Mouse (Mus musculus): ENCODE results near the gene Fjx1. TPM values are rescaled to one million over a fixed set of nuclear protein-coding genes. Genes with fewer than 3 reads are reported as not detected.

Fjx1 gene
- polyA plus RNA-seq (2014; fragmentation: Illumina TruSeq; extraction: RNeasy Lipid Tissue Mini Kit (QIAGEN cat#74804); ENCODE audit: low read depth, low replicate concordance): 0.52 TPM

DNA sequence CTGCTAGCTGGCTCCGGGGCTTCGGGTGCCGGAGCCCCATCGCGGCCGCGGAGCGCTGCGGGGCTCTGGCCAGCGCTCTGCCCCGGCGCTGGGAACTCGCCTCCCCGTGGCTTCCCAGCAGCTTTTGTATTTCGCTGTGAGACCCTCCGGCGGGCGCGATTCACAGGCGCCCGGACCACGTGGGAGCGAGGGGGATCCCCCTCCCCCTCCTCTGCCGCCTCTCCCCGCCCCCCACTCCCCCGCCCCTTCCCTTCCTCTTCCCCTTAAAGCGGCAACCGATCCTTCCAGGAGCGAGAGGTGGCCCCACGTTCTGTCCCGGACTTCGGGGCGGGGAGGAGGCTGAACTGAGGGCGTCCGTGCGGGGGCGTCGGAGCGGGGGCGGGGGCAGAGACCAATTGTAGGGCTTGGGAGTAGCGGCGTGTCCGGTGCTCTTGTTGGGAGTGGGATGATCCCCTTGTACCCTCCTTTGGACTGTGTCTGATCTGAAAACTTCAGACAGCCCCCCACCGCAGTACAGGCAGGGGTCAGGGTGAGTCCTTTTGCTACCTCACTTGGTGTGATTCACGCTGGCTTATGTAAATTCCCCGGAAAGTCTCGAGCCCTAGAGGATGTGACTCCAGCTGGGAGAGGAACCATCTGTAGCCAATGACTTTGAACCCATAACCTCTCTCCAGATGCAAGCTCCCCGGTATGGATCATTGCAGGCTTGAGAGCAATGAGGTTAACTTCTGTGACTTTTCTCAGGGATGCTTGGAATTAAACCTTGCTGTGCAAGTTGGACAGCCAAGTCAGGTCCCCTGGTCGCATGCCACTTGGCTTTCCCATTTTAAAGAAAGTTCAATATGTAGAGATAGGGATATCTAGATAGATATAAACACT, at the start of gene Fjx1:
Gene Fjx1 (minus strand): TSS at position 829 of the 879 bp plus-strand sequence.

DNA sequence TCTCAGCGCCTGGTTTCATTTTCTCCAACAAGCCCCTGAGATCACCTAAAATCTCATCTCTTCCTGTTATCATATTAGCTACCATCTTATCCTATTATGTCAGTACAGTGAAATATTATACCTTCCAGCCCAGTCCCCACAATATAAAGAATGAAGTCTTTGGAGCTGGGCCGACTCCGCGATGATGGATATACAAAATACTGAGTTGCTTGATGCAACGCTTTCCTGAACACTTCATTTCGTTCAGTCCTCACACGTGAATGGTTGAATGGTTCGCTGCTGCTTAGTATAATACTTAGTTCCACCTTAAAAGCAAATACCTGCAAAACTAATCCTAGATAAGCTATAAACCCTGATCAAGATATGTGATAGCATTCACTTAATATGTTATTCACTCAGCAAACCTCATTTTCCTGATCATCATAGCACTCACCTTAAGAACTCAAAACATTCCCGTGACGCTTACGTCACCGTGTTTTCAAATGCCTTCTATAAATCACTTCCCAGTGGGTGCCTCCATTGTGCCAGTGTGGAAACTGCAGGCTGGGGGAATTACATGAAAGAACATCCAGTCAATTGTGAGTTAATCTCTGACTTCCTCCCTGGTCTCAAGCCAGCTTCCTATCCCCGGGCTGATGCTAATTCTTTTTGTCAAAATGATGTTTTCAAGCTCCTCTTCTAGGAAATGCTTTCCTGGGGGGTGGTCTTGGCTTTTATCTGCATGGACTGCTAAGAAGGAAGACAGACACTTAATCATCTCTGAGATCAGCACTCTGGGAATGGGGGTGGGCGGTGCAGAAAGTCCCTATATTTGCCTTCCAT, 44.7 kb downstream of the Fjx1 start, which contains the start of gene Trim44:
Gene Trim44 (minus strand): TSS at position 466 of the 822 bp plus-strand sequence.

Other genes starting within 250 kb of the Fjx1 start
- gene Trim44, start 44.7 kb downstream of the Fjx1 start, polyA plus RNA-seq (2014; fragmentation: Illumina TruSeq; extraction: RNeasy Lipid Tissue Mini Kit (QIAGEN cat#74804); ENCODE audit: low read depth, low replicate concordance): 163 TPM
- 0.64 TPM for gene Pamr1, start 97.5 kb upstream of the Fjx1 start, polyA plus RNA-seq (2014; fragmentation: Illumina TruSeq; extraction: RNeasy Lipid Tissue Mini Kit (QIAGEN cat#74804); ENCODE audit: low read depth, low replicate concordance)
- gene Slc1a2, start 206.2 kb upstream of the Fjx1 start, polyA plus RNA-seq (2014; fragmentation: Illumina TruSeq; extraction: RNeasy Lipid Tissue Mini Kit (QIAGEN cat#74804); ENCODE audit: low read depth, low replicate concordance): 0.12 TPM

Data from adrenal gland, adult 10 weeks (tissue).